Mouse (Mus musculus) forebrain, postnatal 0 days (tissue): ENCODE data around the gene Olfr153. TPM values are rescaled to one million over a fixed set of nuclear protein-coding genes. Genes with fewer than 3 reads are reported as not detected.
"Not testable (repeated sequence)": the region's sequence is repeated elsewhere in the genome, so short reads cannot be mapped to it uniquely, and the experiment has no call there.

Source experiments
- ATAC-seq: fragments of 200-750 bp; cut with Nextera tagmentation; 2 replicates; pipeline ENCODE4 v1.8.0; 2017; ENCODE audit warnings: mild to moderate bottlenecking, moderate library complexity
- DNase-seq: peaks from one replicate; pipeline ENCODE4 v3.0.0-alpha.2; 2015
- H3K27ac ChIP-seq: fragments of 300-500 bp; sonication (generic); 2 replicates; pipeline ENCODE4 v1.5.1; 2014; ENCODE audit warnings: low read depth, mild to moderate bottlenecking, antibody characterized with exemption, low read length, moderate library complexity, mixed read lengths
- H3K27me3 ChIP-seq: fragments of 300-500 bp; sonication (generic); 2 replicates; pipeline ENCODE4 v1.6.1; 2014; ENCODE audit warnings: mild to moderate bottlenecking, low read length, mixed read lengths; ENCODE audit not compliant: insufficient read depth
- H3K36me3 ChIP-seq: fragments of 300-500 bp; sonication (generic); 2 replicates; pipeline ENCODE4 v1.6.1; 2014; ENCODE audit warnings: mild to moderate bottlenecking, moderate library complexity; ENCODE audit not compliant: insufficient read depth
- H3K4me1 ChIP-seq: fragments of 300-500 bp; sonication (generic); 2 replicates; pipeline ENCODE4 v1.6.1; 2014; ENCODE audit warnings: antibody characterized with exemption; ENCODE audit not compliant: insufficient read depth
- H3K4me2 ChIP-seq: fragments of 300-500 bp; sonication (generic); 2 replicates; pipeline ENCODE4 v1.6.1; 2014; ENCODE audit warnings: low read depth, mild to moderate bottlenecking, moderate library complexity
- H3K4me3 ChIP-seq: fragments of 300-500 bp; sonication (generic); 2 replicates; pipeline ENCODE4 v1.5.1; 2014; ENCODE audit warnings: low read depth, low read length, mixed read lengths
- H3K9ac ChIP-seq: fragments of 300-500 bp; sonication (generic); 2 replicates; pipeline ENCODE4 v1.6.1; 2014; ENCODE audit warnings: mild to moderate bottlenecking
- H3K9me3 ChIP-seq: fragments of 300-500 bp; sonication (generic); 2 replicates; pipeline ENCODE4 v1.6.1; 2016; ENCODE audit warnings: low read length
- CTCF ChIP-seq: sonication (generic); IDR thresholded peaks from 2 replicates; pipeline ENCODE4 v1.5.1; 2016; ENCODE audit warnings: antibody characterized with exemption, control low read depth, low read depth
- WGBS: fragments of 180-500 bp; shearing (Covaris S2); extraction: QIAGEN DNeasy Blood & Tissue Kit; methylation state at CpG from one replicate; pipeline ENCODE4 v1.1.7; 2014; 5-methylcytosine and 5-hydroxymethylcytosine counted together
- polyA plus RNA-seq: library from polyadenylated mRNA; unstranded; fragments of >200 nt; fragmentation: Nextera tagmentation; extraction: Ambion mirVana; gene quantifications from 2 replicates; pipeline ENCODE4 v1.2.1, GENCODE M21; 2015
- total RNA-seq: library from RNA; depleted of rRNA; stranded (reverse); fragments of >200 nt; gene quantifications from 2 replicates; pipeline ENCODE4 v1.2.3, GENCODE M21; 2014; rRNA removed

The Olfr153 gene
- total and polyA plus RNA-seq, 2 experiments from 2014 or later: not detected

DNA sequence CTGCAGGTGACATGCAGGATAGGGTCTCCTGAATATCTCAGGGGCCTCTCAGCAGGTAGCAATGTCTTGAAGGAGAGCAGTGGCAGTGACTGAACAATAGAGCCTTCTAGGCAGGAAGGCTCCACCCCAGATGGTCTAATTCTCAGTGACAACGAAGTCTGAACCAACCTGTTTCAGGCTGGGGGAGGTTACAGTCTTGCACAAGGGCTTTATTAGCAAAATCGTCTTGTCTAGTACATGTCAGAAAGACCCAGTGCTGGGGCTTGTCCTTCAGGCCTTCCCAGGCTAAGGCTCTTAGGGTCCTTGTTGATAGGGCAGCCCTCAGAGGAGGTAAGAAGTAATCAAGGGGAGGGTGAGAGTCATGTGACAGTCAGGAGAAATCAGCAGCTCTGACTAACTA lies 3.2 kb downstream of the Olfr153 start:
- Histone ChIP-seq H3K27ac (no peak overlapping the region), H3K27me3 (no peaks in the 10 kb centered on the region), H3K36me3 (no peaks in the 10 kb centered on the region), H3K4me2 (no peak overlapping the region), H3K4me1 (no peaks in the 10 kb centered on the region), H3K9me3 (no peaks in the 10 kb centered on the region), H3K9ac (no peak overlapping the region), H3K4me3 (no peak overlapping the region)
- ATAC-seq (no peak), DNase-seq (no peak)
- no peak for TF ChIP-seq CTCF
- 59% methylated on average over 2 of the region's 2 CpGs for WGBS

- Histone ChIP-seq H3K4me1 (no peaks in the 10 kb centered on the region), H3K9ac (no peak within 1 kb of the TSS), H3K9me3 (no peaks in the 10 kb centered on the region), H3K27me3 (no peaks in the 10 kb centered on the region), H3K4me3 (no peak within 1 kb of the TSS), H3K27ac (no peak within 1 kb of the TSS), H3K4me2 (no peak within 1 kb of the TSS), H3K36me3 (no peaks in the 10 kb centered on the region)
- WGBS: 86% methylated on average over 1 of the region's 1 CpGs
- DNase-seq (no peak), ATAC-seq (no peak)
- TF ChIP-seq CTCF: no peak
These were observed 13.8 kb downstream of the Olfr153 start, which contains the start of gene Olfr1128 for GRCm38 (mm10) chr2:87545442-87545841. TSS of gene Olfr1128 (minus strand) at chr2:87545542.

DNA sequence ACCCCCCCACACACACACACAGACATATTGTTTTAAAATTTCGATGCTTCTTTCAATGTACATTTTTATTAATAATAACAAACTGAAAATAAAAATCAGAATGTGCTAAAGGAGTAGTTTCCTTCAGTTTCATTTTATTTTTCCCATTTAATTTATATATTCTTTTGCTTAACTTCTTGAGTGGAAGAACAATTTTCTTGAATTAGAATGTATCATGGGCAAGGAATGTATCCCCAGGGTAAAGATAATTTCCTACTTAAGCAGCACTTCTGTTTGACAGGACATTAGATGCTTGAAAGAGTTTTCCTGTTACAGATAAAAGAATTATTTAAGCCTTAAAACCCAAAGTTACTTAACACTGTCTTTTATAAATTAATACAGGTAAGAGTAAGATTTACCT lies 42.0 kb downstream of the Olfr153 start, which contains the start of gene Olfr1129:
Gene Olfr1129, plus strand, starts transcription at position 301 of the 400 bp plus-strand sequence.
- not testable (repeated sequence) for H3K4me2 ChIP-seq, H3K27me3 ChIP-seq, H3K9me3 ChIP-seq, ATAC-seq, H3K4me3 ChIP-seq, H3K36me3 ChIP-seq, DNase-seq, H3K27ac ChIP-seq, H3K4me1 ChIP-seq, H3K9ac ChIP-seq
- 58% methylated on average over 1 of the region's 1 CpGs for WGBS

Other genes with a start within 250 kb of the Olfr153 start
- gene Olfr1118, start 224.2 kb upstream of the Olfr153 start, total RNA-seq: not detected in 2 replicates
- not detected in 2 replicates for gene Olfr1118, start 224.2 kb upstream of the Olfr153 start, polyA plus RNA-seq
- not detected in 2 replicates for gene Olfr1120, start 177.0 kb upstream of the Olfr153 start, total RNA-seq
- not detected in 2 replicates for gene Olfr1120, start 177.0 kb upstream of the Olfr153 start, polyA plus RNA-seq
- not detected in 2 replicates for gene Olfr1121, start 161.9 kb upstream of the Olfr153 start, total RNA-seq
- not detected in 2 replicates for gene Olfr1121, start 161.9 kb upstream of the Olfr153 start, polyA plus RNA-seq
- gene Olfr1122, start 145.9 kb upstream of the Olfr153 start, total RNA-seq: not detected in 2 replicates
- not detected in 2 replicates for gene Olfr1122, start 145.9 kb upstream of the Olfr153 start, polyA plus RNA-seq
- not detected in 2 replicates for gene Olfr1123, start 115.2 kb upstream of the Olfr153 start, total RNA-seq
- not detected in 2 replicates for gene Olfr1123, start 115.2 kb upstream of the Olfr153 start, polyA plus RNA-seq
- not detected in 2 replicates for gene Olfr1124, start 101.5 kb upstream of the Olfr153 start, total RNA-seq
- gene Olfr1124, start 101.5 kb upstream of the Olfr153 start, polyA plus RNA-seq: 0.08 TPM in 2 replicates
- gene Olfr1126, start 77.8 kb upstream of the Olfr153 start, total RNA-seq: not detected in 2 replicates
- not detected in 2 replicates for gene Olfr1126, start 77.8 kb upstream of the Olfr153 start, polyA plus RNA-seq
- not detected in 2 replicates for gene Pramel7, start 34.7 kb upstream of the Olfr153 start, total RNA-seq
- not detected in 2 replicates for gene Pramel7, start 34.7 kb upstream of the Olfr153 start, polyA plus RNA-seq
- gene Pramel6, start 25.2 kb upstream of the Olfr153 start, total RNA-seq: not detected in 2 replicates
- gene Pramel6, start 25.2 kb upstream of the Olfr153 start, polyA plus RNA-seq: not detected in 2 replicates
- not detected in 2 replicates for gene Olfr1128, start 13.7 kb downstream of the Olfr153 start, total RNA-seq
- gene Olfr1128, start 13.7 kb downstream of the Olfr153 start, polyA plus RNA-seq: not detected in 2 replicates
- gene Olfr1129, start 42.1 kb downstream of the Olfr153 start, total RNA-seq: not detected in 2 replicates
- gene Olfr1129, start 42.1 kb downstream of the Olfr153 start, polyA plus RNA-seq: not detected in 2 replicates
- 0.14 TPM in 1 of 2 replicates, not detected in the other for gene Olfr1130, start 74.4 kb downstream of the Olfr153 start, total RNA-seq
- gene Olfr1130, start 74.4 kb downstream of the Olfr153 start, polyA plus RNA-seq: not detected in 2 replicates
- gene Olfr1131, start 95.3 kb downstream of the Olfr153 start, total RNA-seq: not detected in 2 replicates
- gene Olfr1131, start 95.3 kb downstream of the Olfr153 start, polyA plus RNA-seq: not detected in 2 replicates
- gene Olfr1132, start 105.7 kb downstream of the Olfr153 start, total RNA-seq: not detected in 2 replicates
- not detected in 2 replicates for gene Olfr1132, start 105.7 kb downstream of the Olfr153 start, polyA plus RNA-seq
- not detected in 2 replicates for gene Olfr1133, start 115.6 kb downstream of the Olfr153 start, total RNA-seq
- gene Olfr1133, start 115.6 kb downstream of the Olfr153 start, polyA plus RNA-seq: not detected in 2 replicates
- not detected in 2 replicates for gene Olfr1134, start 126.7 kb downstream of the Olfr153 start, total RNA-seq
- gene Olfr1134, start 126.7 kb downstream of the Olfr153 start, polyA plus RNA-seq: not detected in 2 replicates
- not detected in 2 replicates for gene Olfr1135, start 141.9 kb downstream of the Olfr153 start, total RNA-seq
- gene Olfr1135, start 141.9 kb downstream of the Olfr153 start, polyA plus RNA-seq: not detected in 2 replicates
- not detected in 2 replicates for gene Olfr1136, start 162.2 kb downstream of the Olfr153 start, total RNA-seq
- not detected in 2 replicates for gene Olfr1136, start 162.2 kb downstream of the Olfr153 start, polyA plus RNA-seq
- gene Olfr1137, start 181.4 kb downstream of the Olfr153 start, total RNA-seq: not detected in 2 replicates
- gene Olfr1137, start 181.4 kb downstream of the Olfr153 start, polyA plus RNA-seq: not detected in 2 replicates
- not detected in 2 replicates for gene Olfr1138, start 208.2 kb downstream of the Olfr153 start, total RNA-seq
- gene Olfr1138, start 208.2 kb downstream of the Olfr153 start, polyA plus RNA-seq: not detected in 2 replicates
- not detected in 2 replicates for gene Olfr1140, start 212.0 kb downstream of the Olfr153 start, total RNA-seq
- gene Olfr1140, start 212.0 kb downstream of the Olfr153 start, polyA plus RNA-seq: not detected in 2 replicates
- gene Olfr1141, start 222.2 kb downstream of the Olfr153 start, total RNA-seq: not detected in 2 replicates
- gene Olfr1141, start 222.2 kb downstream of the Olfr153 start, polyA plus RNA-seq: not detected in 2 replicates
- gene Olfr152, start 247.7 kb downstream of the Olfr153 start, total RNA-seq: not detected in 2 replicates
- gene Olfr152, start 247.7 kb downstream of the Olfr153 start, polyA plus RNA-seq: not detected in 2 replicates